Mouse (Mus musculus) heart, postnatal 36 days (tissue): ENCODE measurements around the gene Efna3. TPM values are rescaled to one million over a fixed set of nuclear protein-coding genes. Genes with fewer than 3 reads are reported as not detected.

Experiments
- DNase-seq, 2 experiments: peaks; one replicate each; pipeline ENCODE4 v3.0.0; 2021 to 2022
- intact Hi-C: fragments of 180-260 bp; cut with DNase I; formaldehyde crosslinking; loops from one replicate; pipeline ENCODE4 v1.15.1; 2025
- total RNA-seq, 2 experiments: library from RNA; stranded (reverse); gene quantifications; 2 replicates each; pipeline ENCODE4 v1.2.3; 2021

Gene Efna3
- total RNA-seq, 2 experiments from 2014 or later: not detected

DNA sequence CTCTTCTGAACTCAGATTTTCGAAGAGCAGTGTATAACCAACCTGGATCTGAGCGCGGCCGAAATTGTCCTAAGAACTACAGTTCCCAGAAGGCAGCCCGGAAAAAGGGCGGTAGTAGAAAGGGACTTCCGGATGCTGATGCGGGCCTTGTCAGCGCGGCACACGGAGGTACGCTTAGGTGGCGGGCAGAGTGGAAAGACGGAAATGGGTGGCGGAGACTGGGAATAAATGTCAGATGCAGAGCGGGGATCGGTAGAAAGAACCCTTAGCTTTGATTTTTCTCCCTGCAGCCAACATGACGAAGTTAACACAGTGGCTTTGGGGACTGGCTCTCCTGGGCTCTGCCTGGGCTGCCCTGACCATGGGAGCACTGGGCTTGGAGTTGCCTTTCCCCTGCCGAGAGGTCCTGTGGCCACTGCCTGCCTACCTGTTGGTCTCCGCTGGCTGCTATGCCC, 56.3 kb downstream of the Efna3 start:
- peak; percentile 75 to 77 for DNase-seq
- intact Hi-C loops: loop anchor here (1.0 to 10.0 kb wide), 2 partner anchors 14 to 578 kb away; no protein-coding TSS in a partner anchor

Other genes starting within 250 kb of the Efna3 start
- 10 to 100 TPM; 24.4 to 25.1 TPM for gene Rusc1, start 229.7 kb downstream of the Efna3 start, total RNA-seq
- not detected for gene Gm43738, start 221.9 kb downstream of the Efna3 start, total RNA-seq
- gene Fdps, start 221.0 kb downstream of the Efna3 start, total RNA-seq: 10 to 100 TPM; 20.0 to 20.7 TPM
- gene Pklr, start 186.8 kb downstream of the Efna3 start, total RNA-seq: not detected
- under 1 TPM; 0.17 to 0.38 TPM for gene Hcn3, start 162.8 kb downstream of the Efna3 start, total RNA-seq
- 10 to 100 TPM; 15.8 to 19.9 TPM for gene Clk2, start 158.2 kb downstream of the Efna3 start, total RNA-seq
- 10 to 100 TPM; 49.8 to 49.9 TPM for gene Scamp3, start 145.5 kb downstream of the Efna3 start, total RNA-seq
- 1 to 10 TPM; 4.6 to 5.5 TPM for gene Fam189b, start 139.8 kb downstream of the Efna3 start, total RNA-seq
- 10 to 100 TPM; 21.3 to 21.8 TPM for gene Gba, start 120.0 kb downstream of the Efna3 start, total RNA-seq
- gene Thbs3, start 107.8 kb downstream of the Efna3 start, total RNA-seq: 1 to 10 TPM; 6.8 to 9.4 TPM
- 10 to 100 TPM; 58.0 to 60.0 TPM for gene Mtx1, start 95.9 kb downstream of the Efna3 start, total RNA-seq
- gene Muc1, start 93.9 kb downstream of the Efna3 start, total RNA-seq: under 1 TPM; 0.14 to 0.46 TPM
- gene Krtcap2, start 77.0 kb downstream of the Efna3 start, total RNA-seq: 10 to 100 TPM; 82.3 to 87.0 TPM
- under 1 TPM; 0.42 to 0.62 TPM for gene Trim46, start 76.7 kb downstream of the Efna3 start, total RNA-seq
- gene Dpm3, start 63.6 kb downstream of the Efna3 start, total RNA-seq: 10 to 100 TPM; 50.0 to 52.3 TPM
- gene Slc50a1, start 52.4 kb downstream of the Efna3 start, total RNA-seq: 10 to 100 TPM; 20.5 to 23.0 TPM
- 10 to 100 TPM; 28.3 to 42.6 TPM for gene Efna1, start 41.8 kb downstream of the Efna3 start, total RNA-seq
- gene Efna4, start 15.1 kb upstream of the Efna3 start, total RNA-seq: under 1 TPM; 0.19 to 0.22 TPM
- gene Adam15, start 27.0 kb upstream of the Efna3 start, total RNA-seq: 10 to 100 TPM; 56.5 to 62.6 TPM
- not detected for gene Dcst2, start 39.0 kb upstream of the Efna3 start, total RNA-seq
- gene Dcst1, start 42.3 kb upstream of the Efna3 start, total RNA-seq: not detected
- gene Zbtb7b, start 71.8 kb upstream of the Efna3 start, total RNA-seq: 10 to 100 TPM; 20.8 to 23.5 TPM
- under 1 TPM; 0.24 to 0.72 TPM for gene Lenep, start 79.8 kb upstream of the Efna3 start, total RNA-seq
- 10 to 100 TPM; 44.0 to 55.1 TPM for gene Flad1, start 88.9 kb upstream of the Efna3 start, total RNA-seq
- 1 to 10 TPM; 5.1 to 5.4 TPM for gene Cks1b, start 95.4 kb upstream of the Efna3 start, total RNA-seq
- 10 to 100 TPM; 34.1 to 36.6 TPM for gene Shc1, start 95.5 kb upstream of the Efna3 start, total RNA-seq
- gene Pygo2, start 107.2 kb upstream of the Efna3 start, total RNA-seq: 10 to 100 TPM; 13.8 to 16.6 TPM
- 10 to 100 TPM; 57.0 to 58.0 TPM for gene Pbxip1, start 113.7 kb upstream of the Efna3 start, total RNA-seq
- 1 to 10 TPM; 7.0 to 9.2 TPM for gene Pmvk, start 131.6 kb upstream of the Efna3 start, total RNA-seq
- 1 to 10 TPM; 1.9 to 2.3 TPM for gene Kcnn3, start 197.2 kb upstream of the Efna3 start, total RNA-seq